Mouse (Mus musculus) E14TG2a.4 (cell line): ENCODE results near the gene N4bp2.

Source experiments
- CTCF ChIP-seq: conservative IDR thresholded peaks from 2 replicates; pipeline ENCODE4 v1.5.1; 2014; ENCODE audit warnings: low read length
- POU5F1 ChIP-seq: IDR thresholded peaks from 2 replicates; pipeline ENCODE4 v1.6.1; 2014; ENCODE audit warnings: low read length, borderline replicate concordance

- TF ChIP-seq CTCF (no peak), POU5F1 (no peak)
These were observed 11.3 kb upstream of the N4bp2 start for GRCm38 (mm10) chr5:65752021-65752420.
